Mouse (Mus musculus): ENCODE data around the gene Susd5.

DNA sequence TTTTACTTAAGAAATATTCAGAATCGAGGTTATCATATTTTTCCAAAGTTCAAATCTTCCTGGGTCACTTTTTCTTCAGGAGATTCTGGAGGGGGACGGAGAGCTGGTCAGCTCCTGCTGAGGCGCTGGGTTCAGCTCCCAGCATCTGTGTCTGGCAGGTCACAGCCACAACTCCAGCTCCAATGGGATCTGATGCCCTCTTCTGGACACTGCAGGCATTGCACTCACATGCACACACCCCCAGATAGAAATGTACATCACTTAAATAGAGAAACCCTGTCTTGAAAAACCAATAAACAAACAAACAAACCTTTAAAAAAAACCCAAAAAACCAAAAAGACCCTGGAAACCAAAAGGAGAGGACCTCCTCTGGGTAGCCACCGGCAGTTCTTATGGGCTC lies 41.2 kb upstream of the Susd5 start:
- no peak for TF ChIP-seq POLR2A (IDR thresholded peaks at IDR 0.05; ENCODE audit: borderline replicate concordance, control insufficient read depth, low read depth, low read length)
- peak; percentile 50 for TF ChIP-seq CTCF (IDR thresholded peaks at IDR 0.05; ENCODE audit: control insufficient read depth, insufficient read depth, low read length)

Data from bone marrow, adult 2 months (tissue).